Mouse (Mus musculus): ENCODE measurements around the gene Fthl17f. TPM values are rescaled to one million over a fixed set of nuclear protein-coding genes. Genes with fewer than 3 reads are reported as not detected.
"Not testable (repeated sequence)": the region's sequence is repeated elsewhere in the genome, so short reads cannot be mapped to it uniquely, and the experiment has no call there.

The Fthl17f gene
- not detected in 2 replicates for total RNA-seq (2017)

DNA sequence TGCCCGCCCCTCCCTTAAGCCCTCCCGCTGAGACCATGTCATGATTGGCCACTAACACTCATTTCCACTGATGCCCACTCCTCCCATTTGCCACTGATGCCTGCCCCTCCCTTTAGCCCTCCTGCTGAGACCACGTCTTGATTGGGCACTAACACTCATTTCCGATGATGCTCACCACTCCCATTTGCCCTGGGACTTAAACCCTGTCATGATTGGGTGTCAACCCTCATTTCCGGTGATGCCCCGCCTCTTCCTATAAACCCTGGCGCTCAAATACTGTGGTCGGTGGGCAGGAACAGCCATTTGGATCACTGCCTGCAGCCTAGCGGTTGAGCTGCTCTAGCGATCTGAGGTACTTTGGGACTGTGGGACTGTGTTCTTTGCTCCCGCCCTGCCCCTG lies at the start of gene Fthl17f:
Gene Fthl17f, plus strand, starts transcription at position 301 of the 400 bp plus-strand sequence.
- ATAC-seq (replicated peaks in 1 of 2; ENCODE audit: insufficient read depth in 1 of 2, low FRiP score in 2 of 2, low TSS enrichment in 1 of 2, low read depth in 1 of 2, poor library complexity in 2 of 2, severe bottlenecking in 2 of 2): not testable (repeated sequence)

DNA sequence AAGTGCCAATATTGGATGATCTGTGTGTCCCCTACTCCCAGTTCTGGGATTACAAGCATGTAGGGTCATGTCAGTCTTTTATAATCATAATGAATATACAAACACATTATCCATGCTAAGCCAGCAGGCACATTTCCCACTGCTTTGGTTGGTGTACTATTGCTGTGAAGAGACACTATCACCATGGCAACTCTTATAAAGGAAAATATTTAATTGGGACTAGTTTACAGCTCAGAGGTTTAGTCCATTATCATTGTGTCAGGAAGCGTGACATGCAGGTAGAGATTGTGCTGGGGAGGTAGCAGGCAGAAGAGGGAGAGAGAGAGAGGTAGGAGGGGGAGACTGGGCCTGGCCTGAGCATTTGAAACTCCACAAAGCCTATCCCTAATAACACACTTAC lies 46.7 kb upstream of the Fthl17f start:
- no peak for ATAC-seq (replicated peaks in 1 of 2; ENCODE audit: insufficient read depth in 1 of 2, low FRiP score in 2 of 2, low TSS enrichment in 1 of 2, low read depth in 1 of 2, poor library complexity in 2 of 2, severe bottlenecking in 2 of 2)

DNA sequence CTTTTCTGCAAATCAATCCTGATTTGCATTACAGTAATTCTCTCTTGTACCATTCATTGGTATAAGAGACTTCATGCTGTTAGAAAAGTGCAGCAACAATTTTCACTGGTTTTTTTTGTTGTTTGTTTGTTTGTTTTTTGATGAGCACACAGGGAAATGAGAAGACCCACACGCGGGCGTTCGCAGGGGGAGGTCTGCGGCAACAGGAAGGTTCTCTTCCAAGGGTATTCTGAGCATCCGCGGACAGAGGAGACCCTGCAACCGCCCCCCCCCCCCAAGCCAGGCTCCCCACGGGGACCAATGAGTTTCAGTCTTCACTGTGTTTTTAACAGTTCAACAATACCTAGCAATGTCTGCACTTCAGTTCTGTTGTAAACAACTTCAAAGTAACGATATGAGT lies 43.3 kb upstream of the Fthl17f start:
- ATAC-seq (replicated peaks in 1 of 2; ENCODE audit: insufficient read depth in 1 of 2, low FRiP score in 2 of 2, low TSS enrichment in 1 of 2, low read depth in 1 of 2, poor library complexity in 2 of 2, severe bottlenecking in 2 of 2): no peak

DNA sequence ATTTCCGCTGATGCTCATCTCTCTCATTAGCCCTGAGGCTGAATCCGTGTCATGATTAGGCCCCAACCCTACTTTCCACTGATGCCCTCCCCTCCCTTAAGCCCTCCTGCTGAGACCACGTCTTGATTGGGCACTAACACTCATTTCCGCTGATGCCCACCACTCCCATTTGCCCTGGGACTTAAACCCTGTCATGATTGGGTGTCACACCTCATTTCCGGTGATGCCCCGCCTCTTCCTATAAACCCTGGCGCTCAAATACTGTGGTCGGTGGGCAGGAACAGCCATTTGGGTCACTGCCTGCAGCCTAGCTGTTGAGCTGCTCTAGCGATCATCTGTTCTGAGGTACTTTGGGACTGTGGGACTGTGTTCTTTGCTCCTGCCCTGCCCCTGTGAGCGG lies 29.6 kb upstream of the Fthl17f start, which contains the start of gene Fthl17e:
Gene Fthl17e, plus strand, starts transcription at position 301 of the 400 bp plus-strand sequence.
- not testable (repeated sequence) for ATAC-seq (replicated peaks in 1 of 2; ENCODE audit: insufficient read depth in 1 of 2, low FRiP score in 2 of 2, low TSS enrichment in 1 of 2, low read depth in 1 of 2, poor library complexity in 2 of 2, severe bottlenecking in 2 of 2)

DNA sequence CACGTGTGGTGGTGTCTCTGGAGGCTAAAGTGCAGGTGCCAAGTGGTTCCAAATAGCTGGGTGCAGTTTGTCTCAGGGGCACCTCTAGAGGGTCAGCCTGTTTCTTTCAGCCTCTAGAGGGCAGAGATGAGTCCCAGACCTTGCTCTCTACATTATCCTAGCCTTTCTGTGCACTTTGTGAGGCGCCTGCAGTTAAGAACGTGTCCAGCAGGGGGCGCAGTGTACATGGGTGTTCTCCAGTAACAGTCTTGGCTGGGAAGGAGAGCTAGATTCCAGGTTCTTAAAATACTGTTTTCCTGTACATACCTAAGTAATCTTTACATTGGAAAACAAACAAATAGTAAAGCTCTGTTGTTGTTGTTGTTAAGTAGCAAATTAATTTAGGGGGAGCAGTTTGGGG lies 21.2 kb upstream of the Fthl17f start:
- not testable (repeated sequence) for ATAC-seq (replicated peaks in 1 of 2; ENCODE audit: insufficient read depth in 1 of 2, low FRiP score in 2 of 2, low TSS enrichment in 1 of 2, low read depth in 1 of 2, poor library complexity in 2 of 2, severe bottlenecking in 2 of 2)

DNA sequence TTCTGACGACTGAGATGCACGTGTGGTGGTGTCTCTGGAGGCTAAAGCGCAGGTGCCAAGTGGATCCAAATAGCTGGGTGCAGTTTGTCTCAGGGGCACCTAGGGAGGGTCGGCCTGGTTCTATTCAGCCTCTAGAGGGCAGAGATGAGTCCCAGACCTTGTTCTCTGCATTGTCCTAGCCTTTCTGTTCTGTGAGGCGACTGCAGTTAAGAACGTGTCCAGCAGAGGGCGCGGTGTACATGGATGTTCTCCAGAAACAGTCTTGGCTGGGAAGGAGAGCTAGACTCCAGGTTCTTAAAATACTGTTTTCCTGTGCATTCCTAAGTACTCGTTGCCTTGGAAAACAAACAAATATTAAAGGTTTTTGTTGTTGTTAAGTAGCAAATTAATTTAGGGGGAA lies 1.9 kb upstream of the Fthl17f start:
- peak in 1 of 2 experiments; percentile 53; a peak in 1 of 4 replicates for ATAC-seq (replicated peaks in 1 of 2; ENCODE audit: insufficient read depth in 1 of 2, low FRiP score in 2 of 2, low TSS enrichment in 1 of 2, low read depth in 1 of 2, poor library complexity in 2 of 2, severe bottlenecking in 2 of 2)

DNA sequence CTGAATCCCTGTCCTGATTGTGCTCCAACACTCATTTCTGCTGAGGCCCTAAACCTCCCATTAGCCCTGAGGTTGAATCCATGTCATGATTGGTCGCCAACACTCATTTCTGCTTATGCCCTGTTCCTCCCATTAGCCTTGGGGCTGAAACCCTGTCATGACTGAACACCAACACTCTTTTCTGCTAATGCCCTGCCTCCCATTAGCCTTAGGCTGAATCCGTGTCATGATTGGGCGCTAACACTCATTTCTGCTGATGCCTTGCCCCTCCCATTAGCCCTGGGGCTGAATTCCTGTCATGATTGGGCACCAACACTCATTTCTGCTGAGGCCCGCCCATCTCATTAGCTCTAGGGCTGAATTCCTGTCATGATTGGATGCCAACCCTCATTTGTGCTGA lies 714 bp upstream of the Fthl17f start:
- no peak for ATAC-seq (replicated peaks in 1 of 2; ENCODE audit: insufficient read depth in 1 of 2, low FRiP score in 2 of 2, low TSS enrichment in 1 of 2, low read depth in 1 of 2, poor library complexity in 2 of 2, severe bottlenecking in 2 of 2)

DNA sequence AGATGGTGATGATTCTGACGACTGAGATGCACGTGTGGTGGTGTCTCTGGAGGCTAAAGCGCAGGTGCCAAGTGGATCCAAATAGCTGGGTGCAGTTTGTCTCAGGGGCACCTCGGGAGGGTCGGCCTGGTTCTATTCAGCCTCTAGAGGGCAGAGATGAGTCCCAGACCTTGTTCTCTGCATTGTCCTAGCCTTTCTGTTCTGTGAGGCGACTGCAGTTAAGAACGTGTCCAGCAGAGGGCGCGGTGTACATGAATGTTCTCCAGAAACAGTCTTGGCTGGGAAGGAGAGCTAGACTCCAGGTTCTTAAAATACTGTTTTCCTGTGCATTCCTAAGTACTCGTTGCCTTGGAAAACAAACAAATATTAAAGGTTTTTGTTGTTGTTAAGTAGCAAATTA lies 14.9 kb downstream of the Fthl17f start:
- ATAC-seq (replicated peaks in 1 of 2; ENCODE audit: insufficient read depth in 1 of 2, low FRiP score in 2 of 2, low TSS enrichment in 1 of 2, low read depth in 1 of 2, poor library complexity in 2 of 2, severe bottlenecking in 2 of 2): peak; percentile 32 to 53; a peak in 1 of 4 replicates

DNA sequence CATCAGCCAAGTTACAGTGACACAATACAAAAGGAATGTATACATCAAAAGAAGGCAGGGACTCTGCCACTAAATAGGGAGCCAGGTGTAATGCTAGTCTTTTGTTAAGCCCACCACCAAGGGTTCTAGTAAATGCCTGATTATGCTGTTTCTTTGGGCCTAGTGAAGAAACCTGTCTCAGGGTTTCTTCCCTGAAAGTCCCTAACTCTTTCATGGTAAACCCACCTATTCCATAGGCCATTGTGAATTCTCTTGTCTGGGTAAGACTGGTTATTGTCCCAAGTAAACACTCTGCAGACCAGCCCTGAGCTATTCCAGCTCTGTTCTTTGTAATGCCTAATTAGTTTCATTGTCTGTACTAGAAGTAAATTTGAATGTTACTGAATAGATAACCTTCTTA lies 32.3 kb downstream of the Fthl17f start:
- ATAC-seq (replicated peaks in 1 of 2; ENCODE audit: insufficient read depth in 1 of 2, low FRiP score in 2 of 2, low TSS enrichment in 1 of 2, low read depth in 1 of 2, poor library complexity in 2 of 2, severe bottlenecking in 2 of 2): not testable (repeated sequence)

DNA sequence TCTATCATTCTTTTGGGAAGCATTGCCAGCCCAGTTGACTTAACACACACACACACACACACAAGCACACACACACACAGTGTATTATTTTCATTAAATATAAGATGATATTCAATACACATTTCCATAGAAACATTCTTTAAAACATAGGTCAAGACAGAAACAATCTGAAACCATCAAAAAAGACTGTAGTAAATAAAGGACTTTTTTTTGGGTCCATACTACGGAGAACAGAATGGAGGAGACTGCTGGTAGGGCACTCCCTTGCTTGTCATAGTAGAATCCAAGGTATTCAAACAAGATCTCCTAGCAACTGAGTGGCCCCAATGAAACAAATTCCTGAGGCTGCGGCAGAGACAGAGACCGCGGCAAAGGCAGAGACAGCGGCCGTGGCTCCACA lies 41.4 kb downstream of the Fthl17f start, which contains the start of gene 4930402K13Rik:
Gene 4930402K13Rik, plus strand, starts transcription at position 301 of the 400 bp plus-strand sequence.
- ATAC-seq (replicated peaks in 1 of 2; ENCODE audit: insufficient read depth in 1 of 2, low FRiP score in 2 of 2, low TSS enrichment in 1 of 2, low read depth in 1 of 2, poor library complexity in 2 of 2, severe bottlenecking in 2 of 2): no peak

DNA sequence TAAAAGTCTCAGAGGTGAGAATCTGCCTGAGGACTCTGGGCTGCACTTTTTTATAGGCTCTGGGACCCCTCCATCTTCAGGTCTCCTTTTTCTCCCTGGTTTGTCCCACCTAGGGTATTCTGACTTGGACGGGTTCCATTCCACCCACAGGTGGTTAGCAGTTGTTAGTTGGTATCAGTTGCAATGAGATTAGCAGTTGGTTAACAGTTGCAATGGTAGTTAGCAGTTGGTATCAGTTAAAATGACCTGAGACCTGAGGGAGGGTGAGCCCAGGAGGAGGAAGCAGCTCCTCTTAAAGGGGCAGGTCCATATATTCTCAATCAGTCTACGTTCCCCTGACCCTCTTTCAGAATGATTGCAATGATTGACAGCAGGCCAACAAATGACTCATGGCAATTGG lies 47.6 kb downstream of the Fthl17f start:
- no peak for ATAC-seq (replicated peaks in 1 of 2; ENCODE audit: insufficient read depth in 1 of 2, low FRiP score in 2 of 2, low TSS enrichment in 1 of 2, low read depth in 1 of 2, poor library complexity in 2 of 2, severe bottlenecking in 2 of 2)

Other genes with a start within 250 kb of the Fthl17f start
- gene Gm6592, start 219.0 kb upstream of the Fthl17f start, total RNA-seq (2017): not detected in 2 replicates
- not detected in 2 replicates for gene Gm5751, start 188.8 kb upstream of the Fthl17f start, total RNA-seq (2017)
- gene B630019K06Rik, start 170.6 kb upstream of the Fthl17f start, total RNA-seq (2017): 2.1 and 2.8 TPM in 2 replicates
- not detected in 2 replicates for gene Fthl17b, start 100.0 kb upstream of the Fthl17f start, total RNA-seq (2017)
- not detected in 2 replicates for gene Fthl17c, start 86.5 kb upstream of the Fthl17f start, total RNA-seq (2017)
- not detected in 2 replicates for gene Fthl17d, start 76.3 kb upstream of the Fthl17f start, total RNA-seq (2017)
- gene Fthl17e, start 29.5 kb upstream of the Fthl17f start, total RNA-seq (2017): not detected in 2 replicates
- gene 4930402K13Rik, start 41.5 kb downstream of the Fthl17f start, total RNA-seq (2017): not detected in 2 replicates
- 1.1 and 2.3 TPM in 2 replicates for gene Lancl3, start 136.9 kb downstream of the Fthl17f start, total RNA-seq (2017)
- gene Gm14862, start 193.9 kb downstream of the Fthl17f start, total RNA-seq (2017): not detected in 2 replicates
- gene Xk, start 209.7 kb downstream of the Fthl17f start, total RNA-seq (2017): 8.4 and 10.4 TPM in 2 replicates
- gene H2al1m, start 220.7 kb downstream of the Fthl17f start, total RNA-seq (2017): not detected in 2 replicates